Mouse (Mus musculus): ENCODE data around the gene Zfand3.

DNA sequence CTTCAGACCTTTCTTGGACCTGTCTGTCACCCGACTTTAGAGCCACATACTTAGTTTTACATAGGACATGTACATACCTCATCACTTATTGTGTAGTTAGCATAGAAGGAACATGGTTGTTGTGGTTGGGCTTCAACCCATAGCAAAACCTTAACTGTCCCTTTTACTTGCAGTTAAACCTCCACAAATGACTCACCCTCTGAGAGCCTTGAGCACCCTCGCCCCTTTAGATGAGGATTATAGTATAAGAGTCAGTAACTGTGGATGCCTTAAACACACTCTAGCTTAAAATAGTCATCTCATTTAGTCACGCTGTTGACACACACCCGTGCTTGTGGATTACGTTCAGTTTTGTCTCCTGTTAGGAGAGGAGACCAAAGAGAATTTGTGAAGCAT, 47.8 kb downstream of the Zfand3 start:
- TF ChIP-seq CTCF (IDR thresholded peaks at IDR 0.05; ENCODE audit: low read depth) (no peak), EP300 (IDR thresholded peaks at IDR 0.05; ENCODE audit: low read depth) (no peak)

All from liver, embryonic 14.5 days (tissue).